Mouse (Mus musculus) olfactory bulb, adult 2 months (tissue): ENCODE data around the gene Ybx2. TPM values are rescaled to one million over a fixed set of nuclear protein-coding genes. Genes with fewer than 3 reads are reported as not detected.
"Not testable (repeated sequence)": the region's sequence is repeated elsewhere in the genome, so short reads cannot be mapped to it uniquely, and the experiment has no call there.

Experiments
- H3K27ac ChIP-seq: fragments of 200-500 bp; 2 replicates; pipeline ENCODE4 v1.5.1; 2012; ENCODE audit warnings: low read depth, low read length; ENCODE audit not compliant: insufficient read depth
- H3K4me1 ChIP-seq: fragments of 200-500 bp; 2 replicates; pipeline ENCODE4 v1.6.1; 2012; ENCODE audit warnings: low read length; ENCODE audit not compliant: control insufficient read depth, insufficient read depth
- H3K4me3 ChIP-seq: fragments of 200-500 bp; 2 replicates; pipeline ENCODE4 v1.5.1; 2012; ENCODE audit warnings: mild to moderate bottlenecking, low read depth, low read length, moderate library complexity; ENCODE audit not compliant: insufficient read depth
- CTCF ChIP-seq: fragments of 200-500 bp; IDR thresholded peaks from 2 replicates; pipeline ENCODE4 v1.5.1; 2012; ENCODE audit warnings: low read depth, mild to moderate bottlenecking, low read length, moderate library complexity; ENCODE audit not compliant: insufficient read depth
- POLR2A ChIP-seq: fragments of 200-500 bp; IDR thresholded peaks from 2 replicates; pipeline ENCODE4 v1.6.1; 2012; ENCODE audit warnings: mild to moderate bottlenecking, low read depth, low read length, moderate library complexity; ENCODE audit not compliant: insufficient read depth
- WGBS: fragments of 180-500 bp; shearing (Covaris S2); methylation state at CpG from one replicate; pipeline ENCODE4 v1.1.7; 2018; 5-methylcytosine and 5-hydroxymethylcytosine counted together
- polyA plus RNA-seq: library from polyadenylated mRNA; stranded (reverse); fragments of >200 nt; gene quantifications from 2 replicates; pipeline ENCODE4 v1.2.4, GENCODE M21; 2012; ENCODE audit warnings: low replicate concordance; ENCODE audit not compliant: missing spikeins, insufficient read depth, insufficient read length

Gene Ybx2
- polyA plus RNA-seq, 1 experiment, result not detected

GRCm38 (mm10) chr11:69913554-69914371, 21.8 kb upstream of the Ybx2 start, which contains the start of gene Gps2:
Gene Gps2 (plus strand): TSS chr11:69913888.
- Histone ChIP-seq H3K4me3 (peak within 1 kb of the TSS; percentile 93), H3K4me1 (peaks cover 20% of the 10 kb centered on the region), H3K27ac (peak within 1 kb of the TSS; percentile 59)
- WGBS, result 1% methylated on average over 61 of the region's 61 CpGs
- TF ChIP-seq POLR2A (peak; percentile 52), CTCF (no peak)

DNA sequence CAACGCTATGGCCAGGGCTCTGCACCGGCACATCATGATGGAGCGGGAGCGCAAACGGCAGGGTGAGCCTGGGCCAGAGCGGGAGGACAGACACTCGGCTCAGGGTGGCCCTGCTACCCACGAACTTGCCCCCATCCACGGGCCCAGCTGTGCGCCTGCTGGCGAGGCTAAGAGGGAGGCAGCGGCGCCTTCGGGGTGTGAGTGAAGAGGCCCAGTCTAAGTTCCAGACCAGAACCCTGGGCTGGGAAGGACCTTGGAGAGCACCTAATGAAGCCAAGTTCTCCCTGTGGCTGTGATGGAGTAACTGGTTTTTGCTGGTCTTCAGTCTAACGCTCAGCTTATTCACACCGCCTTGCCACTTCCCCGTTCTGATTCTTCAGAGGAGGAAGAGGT, 21.2 kb upstream of the Ybx2 start:
- peaks cover 23% of the 10 kb centered on the region for H3K4me1 ChIP-seq
- H3K27ac ChIP-seq, result peak overlapping the region; percentile 59
- H3K4me3 ChIP-seq, result peak overlapping the region; percentile 93
- 1% methylated on average over 17 of the region's 17 CpGs for WGBS
- TF ChIP-seq CTCF (no peak), POLR2A (no peak)

DNA sequence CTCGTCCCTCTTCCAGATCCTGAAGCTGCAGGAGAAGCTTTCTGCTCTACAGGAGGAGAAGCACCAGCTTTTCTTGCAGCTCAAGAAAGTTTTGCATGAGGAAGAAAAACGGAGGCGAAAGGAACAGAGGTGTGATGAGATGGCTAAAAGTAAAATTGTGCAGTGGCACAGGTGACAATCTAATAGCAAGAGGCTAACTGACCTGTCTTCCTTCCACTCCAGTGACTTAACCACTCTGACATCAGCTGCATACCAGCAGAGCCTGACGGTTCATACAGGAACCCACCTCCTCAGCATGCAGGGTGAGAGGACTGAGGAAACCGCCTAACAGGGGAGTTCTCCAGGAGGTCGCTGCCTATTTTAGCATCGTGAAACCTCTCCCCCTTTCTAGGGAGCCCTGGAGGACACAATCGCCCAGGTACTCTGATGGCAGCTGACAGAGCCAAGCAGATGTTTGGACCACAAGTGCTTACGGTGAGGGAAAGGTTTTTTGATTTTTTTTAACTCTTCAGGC, 20.6 kb upstream of the Ybx2 start:
- H3K4me1 ChIP-seq, result peaks cover 28% of the 10 kb centered on the region
- TF ChIP-seq CTCF (no peak), POLR2A (no peak)
- 34% methylated on average over 9 of the region's 9 CpGs for WGBS
- H3K27ac ChIP-seq, result no peak overlapping the region
- no peak overlapping the region for H3K4me3 ChIP-seq

GRCm38 (mm10) chr11:69915667-69916627, 19.6 kb upstream of the Ybx2 start:
- Histone ChIP-seq H3K4me1 (peaks cover 28% of the 10 kb centered on the region), H3K4me3 (no peak overlapping the region), H3K27ac (no peak overlapping the region)
- TF ChIP-seq POLR2A (no peak), CTCF (no peak)
- WGBS, result 61% methylated on average over 5 of the region's 5 CpGs

DNA sequence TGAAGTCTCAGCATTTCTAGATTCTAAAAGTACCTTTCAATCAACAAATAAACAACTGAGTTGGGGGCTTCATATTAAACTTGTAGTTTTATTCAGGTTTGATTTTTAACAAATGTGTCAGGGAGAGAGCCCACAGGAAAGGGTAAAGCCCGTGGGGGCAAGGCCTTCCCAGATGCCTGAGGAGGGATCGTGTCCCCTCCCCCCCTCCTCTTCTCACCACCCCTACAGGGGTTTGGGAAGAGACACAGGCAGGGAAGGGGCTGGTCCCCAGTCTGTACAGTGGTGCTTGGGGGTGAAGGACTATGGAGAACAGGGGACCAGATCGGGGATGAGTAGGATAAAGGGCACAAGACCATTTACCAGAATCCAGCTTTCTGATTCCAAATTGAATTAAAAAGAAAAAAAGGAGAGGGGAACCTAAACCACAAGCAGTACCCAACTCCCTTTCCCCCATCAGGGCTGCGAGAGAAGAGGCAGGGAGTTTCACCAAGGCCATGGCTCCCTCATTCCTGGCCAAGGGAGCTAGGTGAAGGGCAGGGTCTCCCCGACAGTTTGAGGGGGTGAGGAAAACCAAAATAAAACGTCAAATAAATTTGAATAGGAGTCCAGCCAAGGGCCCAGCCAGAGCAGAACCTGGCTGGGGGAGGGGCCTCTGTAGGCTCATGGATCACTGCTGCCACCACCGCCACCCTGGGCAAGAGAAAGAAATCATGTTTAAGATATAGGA, 18.8 kb upstream of the Ybx2 start:
- H3K4me1 ChIP-seq, result peaks cover 28% of the 10 kb centered on the region
- not testable (repeated sequence) for H3K27ac ChIP-seq, H3K4me3 ChIP-seq
- 56% methylated on average over 7 of the region's 7 CpGs for WGBS

- no peak overlapping the region for H3K4me3 ChIP-seq
- peaks cover 28% of the 10 kb centered on the region for H3K4me1 ChIP-seq
- TF ChIP-seq POLR2A (no peak), CTCF (no peak)
- WGBS, result 92% methylated on average over 8 of the region's 8 CpGs
- no peak overlapping the region for H3K27ac ChIP-seq
Measured at GRCm38 (mm10) chr11:69917379-69917948, 18.1 kb upstream of the Ybx2 start.

GRCm38 (mm10) chr11:69918118-69918517, 17.5 kb upstream of the Ybx2 start:
- WGBS, result 78% methylated on average over 5 of the region's 5 CpGs
- TF ChIP-seq POLR2A, result no peak
- no peak for TF ChIP-seq CTCF
- Histone ChIP-seq H3K27ac (no peak overlapping the region), H3K4me3 (no peak overlapping the region), H3K4me1 (peaks cover 27% of the 10 kb centered on the region)

- Histone ChIP-seq H3K27ac (no peak overlapping the region), H3K4me3 (no peak overlapping the region), H3K4me1 (peaks cover 21% of the 10 kb centered on the region)
- WGBS, result 70% methylated on average over 9 of the region's 9 CpGs
- TF ChIP-seq POLR2A (no peak), CTCF (no peak)
Measured at GRCm38 (mm10) chr11:69919053-69919452, 16.5 kb upstream of the Ybx2 start.
